Mouse (Mus musculus) stomach, embryonic 14.5 days (tissue): ENCODE measurements around the gene Mgat1. TPM values are rescaled to one million over a fixed set of nuclear protein-coding genes. Genes with fewer than 3 reads are reported as not detected.

ENCODE experiments used
- ATAC-seq: fragments of 200-750 bp; cut with Nextera tagmentation; 2 replicates; pipeline ENCODE4 v1.8.0; 2017; ENCODE audit warnings: low read depth, moderate TSS enrichment; ENCODE audit not compliant: insufficient number of reproducible peaks, insufficient read depth, low FRiP score
- H3K27ac ChIP-seq: fragments of 300-500 bp; sonication (generic); 2 replicates; pipeline ENCODE4 v1.5.1; 2014; ENCODE audit warnings: mild to moderate bottlenecking, low read length, moderate library complexity, mixed read lengths
- H3K27me3 ChIP-seq: fragments of 300-500 bp; sonication (generic); 2 replicates; pipeline ENCODE4 v1.6.1; 2014; ENCODE audit warnings: low read length, control low read depth, mixed read lengths; ENCODE audit not compliant: control insufficient read depth, insufficient read depth
- H3K36me3 ChIP-seq: fragments of 300-500 bp; sonication (generic); 2 replicates; pipeline ENCODE4 v1.6.1; 2014; ENCODE audit warnings: mild to moderate bottlenecking, control low read depth, low read length, moderate library complexity, mixed read lengths; ENCODE audit not compliant: control insufficient read depth, insufficient read depth
- H3K4me1 ChIP-seq: fragments of 300-500 bp; sonication (generic); 2 replicates; pipeline ENCODE4 v1.6.1; 2014; ENCODE audit warnings: low read length, control low read depth, mixed read lengths; ENCODE audit not compliant: control insufficient read depth, insufficient read depth
- H3K4me2 ChIP-seq: fragments of 300-500 bp; sonication (generic); replicated peaks from 2 replicates; pipeline ENCODE4 v1.6.1; 2014; ENCODE audit warnings: low read depth, low read length, control low read depth
- H3K4me3 ChIP-seq: fragments of 300-500 bp; sonication (generic); 2 replicates; pipeline ENCODE4 v1.5.1; 2014; ENCODE audit warnings: low read depth, low read length, control low read depth
- H3K9ac ChIP-seq: fragments of 300-500 bp; sonication (generic); replicated peaks from 2 replicates; pipeline ENCODE4 v1.6.1; 2014; ENCODE audit warnings: low read depth, mild to moderate bottlenecking, control low read depth, low read length, moderate library complexity, mixed read lengths
- H3K9me3 ChIP-seq: fragments of 300-500 bp; sonication (generic); 2 replicates; pipeline ENCODE4 v1.6.1; 2016; ENCODE audit warnings: low read depth, low read length, control low read depth; ENCODE audit not compliant: control insufficient read depth
- WGBS: fragments of 180-500 bp; shearing (Covaris S2); extraction: QIAGEN DNeasy Blood & Tissue Kit; methylation state at CpG from one replicate; pipeline ENCODE4 v1.1.7; 2014; 5-methylcytosine and 5-hydroxymethylcytosine counted together
- polyA plus RNA-seq: library from polyadenylated mRNA; unstranded; fragments of >200 nt; fragmentation: Nextera tagmentation; extraction: Ambion mirVana; gene quantifications from 2 replicates; pipeline ENCODE4 v1.2.1, GENCODE M21; 2014

Gene Mgat1
- polyA plus RNA-seq, 1 experiment from 2014 or later: 55.0 TPM

DNA sequence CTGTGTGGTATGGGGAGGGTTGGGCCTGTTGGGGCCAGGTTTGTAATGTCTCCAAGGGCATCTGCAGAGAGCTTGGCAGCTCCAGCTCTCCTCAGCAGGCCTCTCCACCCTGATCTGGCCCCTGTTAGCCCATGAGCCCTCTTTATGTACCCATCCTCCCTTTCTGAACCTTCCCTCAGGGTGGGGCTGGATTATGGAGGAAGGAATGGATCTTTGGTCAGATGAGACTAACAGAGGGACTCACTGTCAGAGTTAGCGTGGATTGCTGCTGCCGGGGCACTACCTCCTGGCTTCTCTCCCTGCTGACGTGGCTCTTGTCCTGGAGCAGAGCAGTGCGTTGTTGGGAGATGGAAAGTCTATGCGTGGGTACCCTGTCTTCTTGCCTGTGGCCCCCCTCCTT, 18.3 kb downstream of the Mgat1 start:
- H3K27ac ChIP-seq: no peak overlapping the region
- H3K36me3 ChIP-seq: peaks cover 28% of the 10 kb centered on the region
- ATAC-seq: no peak
- no peaks in the 10 kb centered on the region for H3K9me3 ChIP-seq
- H3K4me3 ChIP-seq: no peak overlapping the region
- H3K9ac ChIP-seq: no peak overlapping the region
- H3K27me3 ChIP-seq: no peaks in the 10 kb centered on the region
- H3K4me2 ChIP-seq: no peak overlapping the region
- H3K4me1 ChIP-seq: no peaks in the 10 kb centered on the region; the same call in 1 of the 2 replicates
- WGBS: 88% methylated on average over 5 of the region's 5 CpGs

DNA sequence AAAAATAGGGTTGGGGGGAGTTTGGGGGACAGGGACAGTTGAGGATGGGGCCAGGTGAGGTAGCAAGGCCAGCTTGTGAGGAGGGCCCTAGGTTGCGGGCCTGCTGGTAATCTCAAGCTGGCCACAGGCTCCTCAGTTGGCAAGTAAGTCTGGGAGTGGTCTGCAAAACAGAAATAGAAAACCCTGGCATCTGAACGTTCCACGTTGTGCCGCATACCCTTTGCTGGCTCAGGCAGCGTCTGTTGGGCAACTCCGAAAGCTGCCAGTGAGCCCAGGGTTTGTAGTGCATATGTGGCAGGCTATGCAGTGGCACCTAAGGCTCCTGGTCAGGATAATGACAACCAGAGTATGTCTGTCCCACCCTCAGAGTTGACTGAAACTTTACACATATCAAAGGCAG, 19.2 kb downstream of the Mgat1 start:
- H3K4me2 ChIP-seq: no peak overlapping the region
- peaks cover 28% of the 10 kb centered on the region for H3K36me3 ChIP-seq
- WGBS: 94% methylated on average over 6 of the region's 6 CpGs

DNA sequence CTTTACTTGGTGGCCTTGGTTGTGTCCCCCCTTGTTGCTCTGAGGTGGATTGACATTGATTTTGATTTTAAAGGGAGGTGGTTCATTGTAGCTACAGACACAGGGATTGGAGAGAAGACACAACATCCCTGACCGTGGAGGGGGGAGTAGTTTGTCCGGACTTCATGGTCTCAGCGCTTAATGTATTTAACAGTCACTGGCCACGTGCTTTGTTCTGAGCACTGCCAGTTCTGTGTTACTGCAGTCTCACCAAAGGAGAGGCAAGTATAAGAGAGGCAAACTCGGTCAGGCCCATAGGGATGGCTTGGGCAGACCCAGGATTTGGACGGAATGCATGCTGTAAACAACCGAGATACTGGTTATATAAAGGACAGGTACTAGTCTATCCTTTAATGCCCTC, 20.1 kb downstream of the Mgat1 start:
- H3K27ac ChIP-seq: no peak overlapping the region
- no peak overlapping the region for H3K9ac ChIP-seq
- H3K9me3 ChIP-seq: no peaks in the 10 kb centered on the region
- no peak overlapping the region for H3K4me3 ChIP-seq
- ATAC-seq: no peak
- H3K4me2 ChIP-seq: no peak overlapping the region
- no peaks in the 10 kb centered on the region for H3K27me3 ChIP-seq
- H3K36me3 ChIP-seq: peaks cover 25% of the 10 kb centered on the region
- WGBS: 84% methylated on average over 7 of the region's 7 CpGs
- H3K4me1 ChIP-seq: no peaks in the 10 kb centered on the region; the same call in 1 of the 2 replicates

More for the DNA sequence above, 19.2 kb downstream of the Mgat1 start:
- Histone ChIP-seq H3K4me3 (no peak overlapping the region), H3K9ac (no peak overlapping the region), H3K4me1 (no peaks in the 10 kb centered on the region; the same call in 1 of the 2 replicates), H3K27ac (no peak overlapping the region), H3K27me3 (no peaks in the 10 kb centered on the region), H3K9me3 (no peaks in the 10 kb centered on the region)
- ATAC-seq: no peak

DNA sequence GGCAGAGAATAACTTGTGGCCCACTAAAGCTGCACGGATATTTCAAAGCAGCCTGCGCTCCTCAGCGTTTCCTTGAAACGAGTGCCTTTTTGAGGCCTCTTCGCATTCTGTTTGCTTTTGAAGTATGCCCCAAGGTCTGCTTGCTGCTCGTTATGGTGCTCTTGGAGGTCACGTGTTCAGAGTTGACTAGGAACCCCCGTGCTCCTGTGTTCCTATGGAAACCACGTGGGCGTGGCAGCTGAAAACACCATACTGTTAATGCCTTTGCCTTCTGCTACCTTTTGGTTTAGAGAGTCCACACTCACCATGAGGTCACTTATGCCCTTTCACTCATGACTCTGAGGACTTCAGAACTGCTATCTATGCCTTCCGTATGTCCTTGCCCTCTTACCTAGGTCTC, 20.6 kb downstream of the Mgat1 start:
- Histone ChIP-seq H3K27ac (no peak overlapping the region), H3K4me3 (no peak overlapping the region), H3K36me3 (peaks cover 25% of the 10 kb centered on the region), H3K9me3 (no peaks in the 10 kb centered on the region), H3K4me2 (no peak overlapping the region), H3K4me1 (no peaks in the 10 kb centered on the region; the same call in 1 of the 2 replicates), H3K27me3 (no peaks in the 10 kb centered on the region), H3K9ac (no peak overlapping the region)
- WGBS: 74% methylated on average over 11 of the region's 11 CpGs
- ATAC-seq: no peak

DNA sequence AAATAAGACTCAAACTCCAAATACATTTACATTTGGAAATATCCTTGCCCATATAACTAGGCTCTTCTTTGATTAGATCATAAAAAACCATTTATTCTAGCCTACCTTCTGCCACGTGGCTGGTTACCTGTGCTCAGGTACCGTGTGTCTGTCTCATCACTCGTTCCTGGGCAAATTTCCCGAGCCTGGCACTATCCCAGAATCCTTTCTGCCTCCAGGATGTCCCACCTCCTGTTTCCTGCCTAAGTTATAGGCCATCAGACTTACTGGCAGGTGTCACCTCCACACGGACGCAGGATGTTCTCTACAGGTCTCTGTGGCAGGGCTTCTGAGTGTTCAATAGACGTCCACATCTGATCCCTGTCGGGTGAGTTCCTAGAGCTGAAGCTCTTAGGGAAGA, 21.1 kb downstream of the Mgat1 start:
- Histone ChIP-seq H3K9ac (no peak overlapping the region), H3K9me3 (no peaks in the 10 kb centered on the region), H3K27me3 (no peaks in the 10 kb centered on the region), H3K4me3 (no peak overlapping the region), H3K27ac (no peak overlapping the region), H3K36me3 (peaks cover 22% of the 10 kb centered on the region), H3K4me1 (no peaks in the 10 kb centered on the region; the same call in 1 of the 2 replicates), H3K4me2 (no peak overlapping the region)
- no peak for ATAC-seq
- 87% methylated on average over 8 of the region's 8 CpGs for WGBS

DNA sequence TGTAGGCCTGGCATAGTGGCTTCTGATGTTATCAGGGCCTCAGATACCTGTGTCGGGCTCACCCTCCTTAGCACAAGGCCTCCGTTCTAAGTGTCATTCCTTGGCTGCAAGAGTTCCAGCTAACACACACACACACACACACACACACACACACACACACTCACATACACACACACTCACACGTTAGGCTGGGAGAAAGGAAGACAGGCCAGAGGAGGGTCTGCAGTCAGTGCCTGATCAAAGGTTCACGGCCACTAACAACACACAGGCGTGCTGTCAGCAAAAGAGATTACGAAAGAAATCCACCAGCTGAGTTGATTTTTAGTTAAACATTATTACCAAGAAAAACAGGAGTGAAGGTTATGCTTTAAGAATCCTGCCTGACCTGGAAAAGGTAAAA, 22.7 kb downstream of the Mgat1 start:
- no peak overlapping the region for H3K9ac ChIP-seq
- H3K4me3 ChIP-seq: no peak overlapping the region
- H3K27me3 ChIP-seq: no peaks in the 10 kb centered on the region
- 59% methylated on average over 6 of the region's 6 CpGs for WGBS
- ATAC-seq: no peak
- H3K4me1 ChIP-seq: no peaks in the 10 kb centered on the region; the same call in 1 of the 2 replicates
- peaks cover 7% of the 10 kb centered on the region for H3K36me3 ChIP-seq
- H3K27ac ChIP-seq: no peak overlapping the region
- no peaks in the 10 kb centered on the region for H3K9me3 ChIP-seq
- no peak overlapping the region for H3K4me2 ChIP-seq

DNA sequence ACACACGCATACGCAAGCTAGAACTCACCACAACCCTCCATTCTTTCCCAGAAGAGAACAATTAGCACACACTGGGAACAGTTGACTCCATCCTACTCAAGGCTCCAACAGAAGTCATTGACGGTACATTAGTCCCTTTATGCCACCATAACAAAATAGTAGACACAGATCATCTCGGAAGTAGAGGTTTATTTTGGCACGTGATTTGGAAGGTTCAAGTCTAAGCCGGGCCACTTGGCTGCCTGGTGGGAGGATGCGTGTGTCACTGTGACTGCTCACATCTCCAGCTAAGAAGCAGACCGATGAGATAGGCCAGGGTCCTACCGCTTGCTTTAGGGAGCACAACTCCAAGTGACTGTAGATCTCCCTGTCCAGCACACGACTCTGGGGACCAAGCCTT, 23.3 kb downstream of the Mgat1 start:
- ATAC-seq: no peak
- H3K9me3 ChIP-seq: no peaks in the 10 kb centered on the region
- H3K27ac ChIP-seq: no peak overlapping the region
- no peaks in the 10 kb centered on the region; the same call in 1 of the 2 replicates for H3K4me1 ChIP-seq
- H3K4me2 ChIP-seq: no peak overlapping the region
- WGBS: 87% methylated on average over 10 of the region's 10 CpGs
- H3K27me3 ChIP-seq: no peaks in the 10 kb centered on the region
- peaks cover 3% of the 10 kb centered on the region for H3K36me3 ChIP-seq
- H3K9ac ChIP-seq: no peak overlapping the region
- no peak overlapping the region for H3K4me3 ChIP-seq

DNA sequence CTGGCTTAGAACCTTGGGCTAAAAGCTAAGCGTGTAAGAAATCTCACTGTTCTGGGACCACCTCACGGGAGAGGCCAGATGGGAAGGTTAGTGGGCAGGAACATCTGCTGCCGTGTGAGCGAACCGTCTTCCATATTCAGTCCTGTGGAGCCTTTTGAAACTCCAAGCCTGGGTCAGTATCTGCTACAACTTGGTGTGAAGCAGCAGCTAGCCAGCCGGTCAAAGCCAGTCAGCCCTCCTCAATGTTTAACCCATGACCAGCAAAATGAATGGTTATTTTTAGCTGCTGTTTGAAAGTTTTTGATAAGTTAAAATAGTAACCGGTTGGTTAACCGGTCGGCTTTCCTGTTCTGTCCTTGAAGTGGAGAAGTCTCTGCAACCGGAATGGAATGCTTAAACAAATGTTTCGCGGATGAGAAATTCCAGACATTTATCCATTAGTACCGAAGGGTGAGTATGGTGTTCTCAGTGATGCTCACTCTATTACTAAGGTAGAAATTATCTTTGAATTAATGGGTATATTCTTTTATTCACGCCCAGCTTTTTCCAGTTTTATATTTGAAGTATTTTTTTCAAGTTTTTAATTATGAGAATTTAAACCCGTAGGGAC, 24.1 kb downstream of the Mgat1 start:
- ATAC-seq: no peak
- 60% methylated on average over 15 of the region's 15 CpGs for WGBS
- no peaks in the 10 kb centered on the region for H3K9me3 ChIP-seq
- no peak overlapping the region for H3K4me2 ChIP-seq
- no peaks in the 10 kb centered on the region; the same call in 1 of the 2 replicates for H3K4me1 ChIP-seq
- peaks cover 3% of the 10 kb centered on the region; the same call in 1 of the 2 replicates for H3K36me3 ChIP-seq
- no peak overlapping the region for H3K27ac ChIP-seq
- H3K27me3 ChIP-seq: no peaks in the 10 kb centered on the region
- H3K4me3 ChIP-seq: no peak overlapping the region
- no peak overlapping the region for H3K9ac ChIP-seq

DNA sequence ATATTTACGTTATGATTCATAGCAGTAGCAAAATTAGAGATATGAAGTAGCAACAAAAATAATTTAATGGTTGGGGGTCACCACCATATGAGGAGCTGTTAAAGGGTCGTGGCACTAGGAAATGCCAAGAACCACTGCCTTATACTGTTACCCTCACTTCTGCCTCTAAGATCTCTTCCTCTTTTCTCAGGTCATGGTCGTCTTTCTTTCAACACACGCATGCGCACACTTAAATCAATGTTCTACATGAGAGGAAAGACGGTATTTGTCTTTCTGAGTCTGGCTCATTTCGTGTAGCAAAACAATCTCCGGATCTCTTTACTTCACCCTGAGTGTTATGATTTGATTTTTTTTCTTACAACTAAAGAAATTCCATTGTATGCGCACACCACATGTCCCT, 25.8 kb downstream of the Mgat1 start:
- Histone ChIP-seq H3K4me2 (no peak overlapping the region), H3K9me3 (no peaks in the 10 kb centered on the region), H3K4me1 (no peaks in the 10 kb centered on the region; the same call in 1 of the 2 replicates), H3K9ac (no peak overlapping the region), H3K36me3 (no peaks in the 10 kb centered on the region), H3K27me3 (no peaks in the 10 kb centered on the region), H3K27ac (no peak overlapping the region), H3K4me3 (no peak overlapping the region)
- no peak for ATAC-seq
- 93% methylated on average over 9 of the region's 9 CpGs for WGBS
